Mouse (Mus musculus) retina, adult 2 months (tissue): ENCODE results near the gene Plb1.

ENCODE experiments used
- DNase-seq: peaks from one replicate; pipeline ENCODE4 v3.0.0-alpha.2; 2012; ENCODE audit warnings: low read depth, low spot score

Plb1 gene

GRCm38 (mm10) chr5:32332591-32332990 lies 100.1 kb downstream of the Plb1 start:
- no peak for DNase-seq

GRCm38 (mm10) chr5:32335172-32335571 lies 102.7 kb downstream of the Plb1 start:
- no peak for DNase-seq

- no peak for DNase-seq
Observed at GRCm38 (mm10) chr5:32336092-32336491, 103.6 kb downstream of the Plb1 start.

GRCm38 (mm10) chr5:32337336-32337735 lies 104.8 kb downstream of the Plb1 start:
- DNase-seq = no peak

GRCm38 (mm10) chr5:32338339-32338738 lies 105.8 kb downstream of the Plb1 start:
- DNase-seq = no peak

GRCm38 (mm10) chr5:32338766-32339165 lies 106.3 kb downstream of the Plb1 start:
- DNase-seq = no peak

- no peak for DNase-seq
Observed at GRCm38 (mm10) chr5:32340246-32340645, 107.7 kb downstream of the Plb1 start.

- DNase-seq = no peak
Observed at GRCm38 (mm10) chr5:32342711-32343285, 110.3 kb downstream of the Plb1 start.

- DNase-seq = no peak
Observed at GRCm38 (mm10) chr5:32346025-32346912, 113.8 kb downstream of the Plb1 start.

- no peak for DNase-seq
Observed at GRCm38 (mm10) chr5:32349718-32350117, 117.2 kb downstream of the Plb1 start.

- DNase-seq = no peak
Observed at GRCm38 (mm10) chr5:32350551-32351256, 118.2 kb downstream of the Plb1 start.

- no peak for DNase-seq
Observed at GRCm38 (mm10) chr5:32351721-32352465, 119.4 kb downstream of the Plb1 start.

- DNase-seq = no peak
Observed at GRCm38 (mm10) chr5:32352845-32353244, 120.3 kb downstream of the Plb1 start.

GRCm38 (mm10) chr5:32353280-32353679 lies 120.8 kb downstream of the Plb1 start:
- no peak for DNase-seq

- DNase-seq = no peak
Observed at GRCm38 (mm10) chr5:32360511-32360910, 128.0 kb downstream of the Plb1 start.

GRCm38 (mm10) chr5:32361441-32362235 lies 129.1 kb downstream of the Plb1 start:
- no peak for DNase-seq

- no peak for DNase-seq
Observed at GRCm38 (mm10) chr5:32369391-32369790, 136.9 kb downstream of the Plb1 start.

GRCm38 (mm10) chr5:32371239-32371638 lies 138.7 kb downstream of the Plb1 start:
- no peak for DNase-seq

- no peak for DNase-seq
Observed at GRCm38 (mm10) chr5:32378546-32378945, 146.0 kb downstream of the Plb1 start.

- no peak for DNase-seq
Observed at GRCm38 (mm10) chr5:32388656-32389055, 156.1 kb downstream of the Plb1 start.

GRCm38 (mm10) chr5:32390295-32390694 lies 157.8 kb downstream of the Plb1 start:
- no peak for DNase-seq
